Mouse (Mus musculus) hindbrain, embryonic 13.5 days (tissue): ENCODE measurements around the gene C8g. TPM values are rescaled to one million over a fixed set of nuclear protein-coding genes. Genes with fewer than 3 reads are reported as not detected.

ENCODE experiments used
- ATAC-seq: fragments of 200-750 bp; cut with Nextera tagmentation; 2 replicates; pipeline ENCODE4 v1.8.0; 2017; ENCODE audit warnings: moderate TSS enrichment; ENCODE audit not compliant: low FRiP score
- H3K27ac ChIP-seq: fragments of 300-500 bp; sonication (generic); 2 replicates; pipeline ENCODE4 v1.5.1; 2015; ENCODE audit warnings: inconsistent platforms, mild to moderate bottlenecking, moderate library complexity
- H3K27me3 ChIP-seq: fragments of 300-500 bp; sonication (generic); 2 replicates; pipeline ENCODE4 v1.6.1; 2015; ENCODE audit warnings: mild to moderate bottlenecking, inconsistent platforms
- H3K36me3 ChIP-seq: fragments of 300-500 bp; sonication (generic); 2 replicates; pipeline ENCODE4 v1.6.1; 2015; ENCODE audit warnings: mild to moderate bottlenecking, inconsistent platforms
- H3K4me1 ChIP-seq: fragments of 300-500 bp; sonication (generic); replicated peaks from 2 replicates; pipeline ENCODE4 v1.6.1; 2015; ENCODE audit warnings: inconsistent platforms
- H3K4me2 ChIP-seq: fragments of 300-500 bp; sonication (generic); 2 replicates; pipeline ENCODE4 v1.6.1; 2015; ENCODE audit warnings: inconsistent platforms, mild to moderate bottlenecking, moderate library complexity
- H3K4me3 ChIP-seq: fragments of 300-500 bp; sonication (generic); 2 replicates; pipeline ENCODE4 v1.5.1; 2015; ENCODE audit warnings: mild to moderate bottlenecking, inconsistent platforms
- H3K9ac ChIP-seq: fragments of 300-500 bp; sonication (generic); 2 replicates; pipeline ENCODE4 v1.6.1; 2015; ENCODE audit warnings: mild to moderate bottlenecking, inconsistent platforms
- H3K9me3 ChIP-seq: fragments of 300-500 bp; sonication (generic); 2 replicates; pipeline ENCODE4 v1.6.1; 2016; ENCODE audit warnings: inconsistent platforms
- WGBS: fragments of 180-500 bp; shearing (Covaris S2); methylation state at CpG from one replicate; pipeline ENCODE4 v1.1.7; 2015; 5-methylcytosine and 5-hydroxymethylcytosine counted together
- polyA plus RNA-seq: library from polyadenylated mRNA; unstranded; fragments of >200 nt; fragmentation: Nextera tagmentation; extraction: Ambion mirVana; gene quantifications from 2 replicates; pipeline ENCODE4 v1.2.1, GENCODE M21; 2015

The C8g gene
- polyA plus RNA-seq, 1 experiment from 2014 or later: 5.4 TPM

- H3K4me2 ChIP-seq: peak overlapping the region; percentile 94
- 74% methylated on average over 5 of the region's 5 CpGs for WGBS
- H3K27me3 ChIP-seq: no peaks in the 10 kb centered on the region
- H3K9me3 ChIP-seq: no peaks in the 10 kb centered on the region
- ATAC-seq: no peak
- no peak overlapping the region for H3K27ac ChIP-seq
- H3K4me3 ChIP-seq: peak overlapping the region; percentile 59; the same call in 1 of the 2 replicates
- H3K9ac ChIP-seq: peak overlapping the region; percentile 83; the same call in 1 of the 2 replicates
- peaks cover 23% of the 10 kb centered on the region for H3K36me3 ChIP-seq
- peaks cover 27% of the 10 kb centered on the region for H3K4me1 ChIP-seq
These were observed 42.6 kb downstream of the C8g start for GRCm38 (mm10) chr2:25458911-25459310.

- 88% methylated on average over 9 of the region's 9 CpGs for WGBS
- Histone ChIP-seq H3K36me3 (peaks cover 23% of the 10 kb centered on the region), H3K27me3 (no peaks in the 10 kb centered on the region), H3K4me1 (peaks cover 27% of the 10 kb centered on the region), H3K9ac (no peak overlapping the region), H3K4me2 (no peak overlapping the region), H3K4me3 (no peak overlapping the region), H3K27ac (no peak overlapping the region), H3K9me3 (no peaks in the 10 kb centered on the region)
- no peak for ATAC-seq
These were observed 44.3 kb downstream of the C8g start for GRCm38 (mm10) chr2:25457022-25457896.

GRCm38 (mm10) chr2:25456205-25456953 lies 45.1 kb downstream of the C8g start, which contains the start of gene Clic3:
Gene Clic3, plus strand, starts transcription at chr2:25456838.
- H3K27ac ChIP-seq: 0 out of 2 replicates have a peak within 1 kb of the TSS, but pooled peaks have one; percentile 8
- WGBS: 66% methylated on average over 14 of the region's 14 CpGs

GRCm38 (mm10) chr2:25452951-25453350 lies 48.6 kb downstream of the C8g start:
- no peaks in the 10 kb centered on the region for H3K9me3 ChIP-seq
- H3K27me3 ChIP-seq: no peaks in the 10 kb centered on the region
- no peak overlapping the region for H3K4me3 ChIP-seq
- WGBS: 58% methylated on average over 1 of the region's 1 CpGs
- H3K4me2 ChIP-seq: no peak overlapping the region
- no peaks in the 10 kb centered on the region for H3K4me1 ChIP-seq
- H3K9ac ChIP-seq: no peak overlapping the region
- ATAC-seq: no peak
- no peak overlapping the region for H3K27ac ChIP-seq
- peaks cover 20% of the 10 kb centered on the region for H3K36me3 ChIP-seq

More at GRCm38 (mm10) chr2:25456205-25456953, 45.1 kb downstream of the C8g start, which contains the start of gene Clic3:
- ATAC-seq: no peak
- Histone ChIP-seq H3K9ac (no peak within 1 kb of the TSS), H3K4me3 (no peak within 1 kb of the TSS), H3K4me2 (no peak within 1 kb of the TSS), H3K27me3 (no peaks in the 10 kb centered on the region), H3K36me3 (peaks cover 23% of the 10 kb centered on the region), H3K9me3 (no peaks in the 10 kb centered on the region), H3K4me1 (peaks cover 22% of the 10 kb centered on the region)

GRCm38 (mm10) chr2:25450853-25451647 lies 50.5 kb downstream of the C8g start:
- H3K9ac ChIP-seq: no peak overlapping the region
- H3K4me2 ChIP-seq: no peak overlapping the region
- no peak for ATAC-seq
- H3K36me3 ChIP-seq: peaks cover 32% of the 10 kb centered on the region
- no peaks in the 10 kb centered on the region for H3K27me3 ChIP-seq
- H3K4me3 ChIP-seq: no peak overlapping the region
- WGBS: 88% methylated on average over 8 of the region's 8 CpGs
- H3K9me3 ChIP-seq: no peaks in the 10 kb centered on the region
- no peak overlapping the region for H3K27ac ChIP-seq
- no peaks in the 10 kb centered on the region for H3K4me1 ChIP-seq

Other genes with a start within 250 kb of the C8g start
- 18.6 and 20.9 TPM in 2 replicates for gene Tmem203, start 246.3 kb downstream of the C8g start, polyA plus RNA-seq
- gene Tprn, start 239.1 kb downstream of the C8g start, polyA plus RNA-seq: 16.2 and 17.6 TPM in 2 replicates
- gene Ssna1, start 229.3 kb downstream of the C8g start, polyA plus RNA-seq: 189 and 199 TPM in 2 replicates
- gene Anapc2, start 229.2 kb downstream of the C8g start, polyA plus RNA-seq: 143 TPM in 2 replicates
- gene Tmem210, start 213.6 kb downstream of the C8g start, polyA plus RNA-seq: not detected in 2 replicates
- gene Lrrc26, start 211.8 kb downstream of the C8g start, polyA plus RNA-seq: 0.22 TPM in 1 of 2 replicates, not detected in the other
- gene Grin1, start 182.5 kb downstream of the C8g start, polyA plus RNA-seq: 22.5 and 24.5 TPM in 2 replicates
- gene Man1b1, start 169.4 kb downstream of the C8g start, polyA plus RNA-seq: 50.0 and 59.8 TPM in 2 replicates
- gene Dpp7, start 145.4 kb downstream of the C8g start, polyA plus RNA-seq: 22.8 and 23.0 TPM in 2 replicates
- gene Uap1l1, start 136.0 kb downstream of the C8g start, polyA plus RNA-seq: 5.2 and 6.2 TPM in 2 replicates
- 9.6 and 16.5 TPM in 2 replicates for gene Sapcd2, start 129.4 kb downstream of the C8g start, polyA plus RNA-seq
- 2.6 and 3.6 TPM in 2 replicates for gene Entpd2, start 105.8 kb downstream of the C8g start, polyA plus RNA-seq
- 411 and 423 TPM in 2 replicates for gene Npdc1, start 102.4 kb downstream of the C8g start, polyA plus RNA-seq
- gene Fut7, start 78.5 kb downstream of the C8g start, polyA plus RNA-seq: 0.19 TPM in 1 of 2 replicates, not detected in the other
- 10.0 and 11.6 TPM in 2 replicates for gene Abca2, start 73.0 kb downstream of the C8g start, polyA plus RNA-seq
- 3.4 and 3.7 TPM in 2 replicates for gene Clic3, start 44.9 kb downstream of the C8g start, polyA plus RNA-seq
- 91.6 and 98.8 TPM in 2 replicates for gene Paxx, start 40.6 kb downstream of the C8g start, polyA plus RNA-seq
- 50.3 and 50.5 TPM in 2 replicates for gene Ptgds, start 31.7 kb downstream of the C8g start, polyA plus RNA-seq
- gene Lcn12, start 7.8 kb downstream of the C8g start, polyA plus RNA-seq: not detected in 2 replicates
- gene Fbxw5, start 969 bp downstream of the C8g start, polyA plus RNA-seq: 119 and 125 TPM in 2 replicates
- 21.1 and 21.2 TPM in 2 replicates for gene Traf2, start 45.2 kb upstream of the C8g start, polyA plus RNA-seq
- gene Edf1, start 56.1 kb upstream of the C8g start, polyA plus RNA-seq: 409 and 436 TPM in 2 replicates
- 2.3 and 2.6 TPM in 2 replicates for gene Mamdc4, start 73.1 kb upstream of the C8g start, polyA plus RNA-seq
- 179 and 182 TPM in 2 replicates for gene Phpt1, start 73.5 kb upstream of the C8g start, polyA plus RNA-seq
- 8.1 and 8.2 TPM in 2 replicates for gene Ajm1, start 80.0 kb upstream of the C8g start, polyA plus RNA-seq
- gene Rabl6, start 106.8 kb upstream of the C8g start, polyA plus RNA-seq: 67.9 and 75.5 TPM in 2 replicates
- gene Ccdc183, start 116.0 kb upstream of the C8g start, polyA plus RNA-seq: 0.21 and 0.25 TPM in 2 replicates
- gene Tmem141, start 120.3 kb upstream of the C8g start, polyA plus RNA-seq: 35.0 and 42.2 TPM in 2 replicates
- 2.5 and 3.3 TPM in 2 replicates for gene Fcna, start 126.3 kb upstream of the C8g start, polyA plus RNA-seq
- gene Lcn8, start 151.4 kb upstream of the C8g start, polyA plus RNA-seq: not detected in 2 replicates
- gene Lcn5, start 156.2 kb upstream of the C8g start, polyA plus RNA-seq: not detected in 2 replicates
- not detected in 2 replicates for gene Lcn6, start 175.1 kb upstream of the C8g start, polyA plus RNA-seq
- gene Lcn10, start 181.0 kb upstream of the C8g start, polyA plus RNA-seq: not detected in 2 replicates
- gene Obp2a, start 198.3 kb upstream of the C8g start, polyA plus RNA-seq: not detected in 2 replicates
- 126 and 129 TPM in 2 replicates for gene Bmyc, start 205.0 kb upstream of the C8g start, polyA plus RNA-seq
- gene Obp2b, start 235.3 kb upstream of the C8g start, polyA plus RNA-seq: not detected in 2 replicates